Mouse (Mus musculus) hindbrain, postnatal 0 days (tissue): ENCODE results near the gene Gm5089. TPM values are rescaled to one million over a fixed set of nuclear protein-coding genes. Genes with fewer than 3 reads are reported as not detected.
A peak's percentile ranks its signal among the peaks of the same experiment; 100 is the strongest.

Experiments used
- ATAC-seq: fragments of 200-750 bp; cut with Nextera tagmentation; 2 replicates; pipeline ENCODE4 v1.8.0; 2017; ENCODE audit warnings: mild to moderate bottlenecking, moderate TSS enrichment, moderate library complexity
- DNase-seq: peaks from one replicate; pipeline ENCODE4 v3.0.0-alpha.2; 2015; ENCODE audit warnings: low spot score
- H3K27ac ChIP-seq: fragments of 300-500 bp; sonication (generic); 2 replicates; pipeline ENCODE4 v1.5.1; 2014; ENCODE audit warnings: mild to moderate bottlenecking
- H3K27me3 ChIP-seq: fragments of 300-500 bp; sonication (generic); 2 replicates; pipeline ENCODE4 v1.6.1; 2014; ENCODE audit warnings: low read length, mixed read lengths; ENCODE audit not compliant: insufficient read depth
- H3K36me3 ChIP-seq: fragments of 300-500 bp; sonication (generic); 2 replicates; pipeline ENCODE4 v1.6.1; 2014; ENCODE audit warnings: low read length, mixed read lengths; ENCODE audit not compliant: insufficient read depth
- H3K4me1 ChIP-seq: fragments of 300-500 bp; sonication (generic); 2 replicates; pipeline ENCODE4 v1.6.1; 2014; ENCODE audit warnings: antibody characterized with exemption, low read length, mixed read lengths; ENCODE audit not compliant: insufficient read depth
- H3K4me2 ChIP-seq: fragments of 300-500 bp; sonication (generic); 2 replicates; pipeline ENCODE4 v1.6.1; 2014; ENCODE audit warnings: low read depth, mild to moderate bottlenecking, low read length, moderate library complexity, mixed read lengths
- H3K4me3 ChIP-seq: fragments of 300-500 bp; sonication (generic); 2 replicates; pipeline ENCODE4 v1.5.1; 2014; ENCODE audit warnings: low read length
- H3K9ac ChIP-seq: fragments of 300-500 bp; sonication (generic); replicated peaks from 2 replicates; pipeline ENCODE4 v1.6.1; 2014; ENCODE audit warnings: mild to moderate bottlenecking, low read length, moderate library complexity, mixed read lengths
- H3K9me3 ChIP-seq: fragments of 300-500 bp; sonication (generic); 2 replicates; pipeline ENCODE4 v1.6.1; 2016; ENCODE audit warnings: low read length, mixed read lengths
- CTCF ChIP-seq: IDR thresholded peaks from 2 replicates; pipeline ENCODE4 v1.5.1; 2016; ENCODE audit warnings: antibody characterized with exemption, control low read depth, low read depth
- WGBS: fragments of 180-500 bp; shearing (Covaris S2); extraction: QIAGEN DNeasy Blood & Tissue Kit; methylation state at CpG from one replicate; pipeline ENCODE4 v1.1.7; 2014; 5-methylcytosine and 5-hydroxymethylcytosine counted together
- polyA plus RNA-seq: library from polyadenylated mRNA; unstranded; fragments of >200 nt; fragmentation: Nextera tagmentation; extraction: Ambion mirVana; gene quantifications from 2 replicates; pipeline ENCODE4 v1.2.1, GENCODE M21; 2015
- total RNA-seq: library from RNA; depleted of rRNA; stranded (reverse); fragments of >200 nt; gene quantifications from 2 replicates; pipeline ENCODE4 v1.2.3, GENCODE M21; 2014

The Gm5089 gene
- total and polyA plus RNA-seq, 2 experiments from 2014 or later: 0.56 to 3.0 TPM

GRCm38 (mm10) chr14:122478574-122479011 is 27.7 kb upstream of the Gm5089 start:
- peak overlapping the region; percentile 89 for H3K9ac ChIP-seq
- no peak for TF ChIP-seq CTCF
- peak overlapping the region; percentile 68 for H3K4me2 ChIP-seq
- no peak for ATAC-seq
- peak overlapping the region; percentile 89 for H3K27ac ChIP-seq
- no peaks in the 10 kb centered on the region for H3K4me1 ChIP-seq
- DNase-seq: peak; percentile 59
- no peaks in the 10 kb centered on the region for H3K9me3 ChIP-seq
- no peaks in the 10 kb centered on the region; the same call in 1 of the 2 replicates for H3K36me3 ChIP-seq
- peak overlapping the region; percentile 60 for H3K4me3 ChIP-seq
- no peaks in the 10 kb centered on the region for H3K27me3 ChIP-seq
- 0% methylated on average over 22 of the region's 22 CpGs for WGBS

GRCm38 (mm10) chr14:122477971-122478573 is 27.2 kb upstream of the Gm5089 start:
- Histone ChIP-seq H3K27me3 (no peaks in the 10 kb centered on the region), H3K4me2 (peak overlapping the region; percentile 68), H3K4me1 (no peaks in the 10 kb centered on the region), H3K36me3 (no peaks in the 10 kb centered on the region; the same call in 1 of the 2 replicates), H3K4me3 (peak overlapping the region; percentile 60), H3K9me3 (no peaks in the 10 kb centered on the region), H3K27ac (peak overlapping the region; percentile 89), H3K9ac (peak overlapping the region; percentile 89)
- DNase-seq (peak; percentile 19), ATAC-seq (no peak)
- TF ChIP-seq CTCF: no peak
- 2% methylated on average over 9 of the region's 9 CpGs for WGBS

- ATAC-seq (no peak), DNase-seq (peak; percentile 27)
- Histone ChIP-seq H3K9me3 (no peaks in the 10 kb centered on the region), H3K27me3 (no peaks in the 10 kb centered on the region), H3K4me3 (peak overlapping the region; percentile 60), H3K36me3 (no peaks in the 10 kb centered on the region; the same call in 1 of the 2 replicates), H3K27ac (peak overlapping the region; percentile 89), H3K4me1 (no peaks in the 10 kb centered on the region), H3K4me2 (peak overlapping the region; percentile 68; the same call in 1 of the 2 replicates), H3K9ac (peak overlapping the region; percentile 89)
- TF ChIP-seq CTCF: no peak
- 3% methylated on average over 20 of the region's 20 CpGs for WGBS
Measured at GRCm38 (mm10) chr14:122477261-122477671, 26.4 kb upstream of the Gm5089 start.

- H3K9ac ChIP-seq: peak overlapping the region; percentile 89
- H3K4me2 ChIP-seq: peak overlapping the region; percentile 68; the same call in 1 of the 2 replicates
- 1% methylated on average over 18 of the region's 18 CpGs for WGBS
Measured at GRCm38 (mm10) chr14:122476822-122477215, 25.9 kb upstream of the Gm5089 start.

GRCm38 (mm10) chr14:122476041-122476821 is 25.3 kb upstream of the Gm5089 start:
- H3K4me2 ChIP-seq: peak overlapping the region; percentile 68
- WGBS: under 1% methylated on average over 62 of the region's 62 CpGs
- DNase-seq (peak; percentile 34), ATAC-seq (no peak)
- peak overlapping the region; percentile 60 for H3K4me3 ChIP-seq
- TF ChIP-seq CTCF: no peak
- H3K36me3 ChIP-seq: no peaks in the 10 kb centered on the region; the same call in 1 of the 2 replicates
- H3K27ac ChIP-seq: peak overlapping the region; percentile 89
- no peaks in the 10 kb centered on the region for H3K27me3 ChIP-seq
- H3K4me1 ChIP-seq: no peaks in the 10 kb centered on the region
- no peaks in the 10 kb centered on the region for H3K9me3 ChIP-seq
- H3K9ac ChIP-seq: peak overlapping the region; percentile 89

More at GRCm38 (mm10) chr14:122476822-122477215, 25.9 kb upstream of the Gm5089 start:
- peak overlapping the region; percentile 89 for H3K27ac ChIP-seq
- H3K36me3 ChIP-seq: no peaks in the 10 kb centered on the region; the same call in 1 of the 2 replicates
- H3K4me1 ChIP-seq: no peaks in the 10 kb centered on the region
- no peak for ATAC-seq
- no peak for TF ChIP-seq CTCF
- peak overlapping the region; percentile 60 for H3K4me3 ChIP-seq
- H3K27me3 ChIP-seq: no peaks in the 10 kb centered on the region
- DNase-seq: peak; percentile 13
- no peaks in the 10 kb centered on the region for H3K9me3 ChIP-seq

- H3K4me1 ChIP-seq: no peaks in the 10 kb centered on the region
- H3K4me3 ChIP-seq: peak overlapping the region; percentile 60
- H3K9ac ChIP-seq: peak overlapping the region; percentile 89
- ATAC-seq (no peak), DNase-seq (peak; percentile 46)
- H3K9me3 ChIP-seq: no peaks in the 10 kb centered on the region
- H3K4me2 ChIP-seq: peak overlapping the region; percentile 68
- TF ChIP-seq CTCF: no peak
- H3K36me3 ChIP-seq: no peaks in the 10 kb centered on the region; the same call in 1 of the 2 replicates
- WGBS: 1% methylated on average over 43 of the region's 65 CpGs
- 0 out of 2 replicates have a peak, but pooled peaks cover 5% of the 10 kb centered on the region for H3K27me3 ChIP-seq
- H3K27ac ChIP-seq: peak overlapping the region; percentile 89
Measured at GRCm38 (mm10) chr14:122475557-122476040, 24.7 kb upstream of the Gm5089 start.
